Mouse (Mus musculus) MEL (cell line): ENCODE data around the gene Isg20l2.

Source experiments
- CTCF ChIP-seq, 3 experiments: IDR thresholded peaks in 2 of 3; conservative IDR thresholded peaks in 1 of 3; 2 replicates each; pipeline ENCODE4 v1.5.1; 2011 to 2012; ENCODE audit warnings: low read length in 3 of 3, low read depth in 2 of 3, mild to moderate bottlenecking in 2 of 3, improper control_type of control experiment in 1 of 3, inconsistent platforms in 1 of 3, mixed read lengths in 1 of 3, moderate library complexity in 1 of 3; ENCODE audit not compliant: control insufficient read depth in 1 of 3, insufficient read depth in 1 of 3, poor library complexity in 1 of 3, severe bottlenecking in 1 of 3
- ELF1 ChIP-seq: IDR thresholded peaks from 2 replicates; pipeline ENCODE4 v1.6.1; 2014; ENCODE audit warnings: low read depth, mild to moderate bottlenecking, inconsistent platforms, low read length, improper control_type of control experiment, moderate library complexity
- HCFC1 ChIP-seq: IDR thresholded peaks from 2 replicates; pipeline ENCODE4 v1.6.1; 2012; ENCODE audit warnings: low read depth, mild to moderate bottlenecking, inconsistent platforms, low read length, improper control_type of control experiment, moderate library complexity
- MAFK ChIP-seq: IDR thresholded peaks from 2 replicates; pipeline ENCODE4 v1.6.1; 2011; ENCODE audit warnings: low read depth, mild to moderate bottlenecking, low read length, improper control_type of control experiment, borderline replicate concordance
- MEF2A ChIP-seq: IDR thresholded peaks from 2 replicates; pipeline ENCODE4 v1.6.1; 2014; ENCODE audit warnings: low read depth, mild to moderate bottlenecking, inconsistent platforms, low read length, improper control_type of control experiment; ENCODE audit not compliant: poor library complexity, insufficient replicate concordance, severe bottlenecking; ENCODE audit errors: extremely low read depth
- MYB ChIP-seq: IDR thresholded peaks from 2 replicates; pipeline ENCODE4 v1.6.1; 2011; ENCODE audit warnings: mild to moderate bottlenecking, low read depth, low read length, improper control_type of control experiment
- NELFE ChIP-seq: IDR thresholded peaks from 2 replicates; pipeline ENCODE4 v1.6.1; 2011; ENCODE audit warnings: low read depth, low read length, improper control_type of control experiment
- POLR2A ChIP-seq, 2 experiments: IDR thresholded peaks; 2 replicates each; pipeline ENCODE4 v1.6.1; 2011 to 2012; ENCODE audit warnings: low read length in 2 of 2, mild to moderate bottlenecking in 2 of 2, control low read depth in 1 of 2, improper control_type of control experiment in 1 of 2, low read depth in 1 of 2, moderate library complexity in 1 of 2; ENCODE audit not compliant: control insufficient read depth in 1 of 2, insufficient read depth in 1 of 2, poor library complexity in 1 of 2
- SIN3A ChIP-seq: IDR thresholded peaks from 2 replicates; pipeline ENCODE4 v1.6.1; 2012; ENCODE audit warnings: low read length, improper control_type of control experiment, inconsistent platforms
- USF1 ChIP-seq: IDR thresholded peaks from 2 replicates; pipeline ENCODE4 v1.6.1; 2014; ENCODE audit warnings: low read depth, mild to moderate bottlenecking, inconsistent platforms, low read length, improper control_type of control experiment, moderate library complexity
- ZNF384 ChIP-seq: IDR thresholded peaks from 2 replicates; pipeline ENCODE4 v1.6.1; 2012; ENCODE audit warnings: low read depth, mild to moderate bottlenecking, inconsistent platforms, low read length, improper control_type of control experiment

GRCm38 (mm10) chr3:87935776-87936175, 5.7 kb downstream of the Isg20l2 start:
- TF ChIP-seq MAFK (no peak), POLR2A (IDR thresholded peaks at IDR 0.05; ENCODE audit: control insufficient read depth in 1 of 2, insufficient read depth in 1 of 2, low read depth in 1 of 2, low read length in 2 of 2, poor library complexity in 1 of 2) (no peak), USF1 (no peak), NELFE (no peak), CTCF (IDR thresholded peaks at IDR 0.05 in 2 of 3, conservative IDR thresholded peaks at IDR 0.05 in 1 of 3; ENCODE audit: control insufficient read depth in 1 of 3, insufficient read depth in 1 of 3, low read depth in 2 of 3, low read length in 3 of 3, poor library complexity in 1 of 3, severe bottlenecking in 1 of 3) (peak; percentile 89 to 94 (median 91)), MYB (no peak), ZNF384 (no peak), ELF1 (no peak), SIN3A (no peak), HCFC1 (no peak), MEF2A (no peak)
